Mouse (Mus musculus): ENCODE results near the gene Ehd2. TPM values are rescaled to one million over a fixed set of nuclear protein-coding genes. Genes with fewer than 3 reads are reported as not detected.

Ehd2 gene
- total RNA-seq (2015), result 0.07 and 0.27 TPM in 2 replicates
- 0.21 and 0.24 TPM in 2 replicates for total RNA-seq (2017)

- ATAC-seq (replicated peaks; ENCODE audit: poor library complexity), result peak; percentile 86
These were observed at the start of gene Ehd2 for GRCm38 (mm10) chr7:15967312-15967711. TSS of gene Ehd2 (minus strand) at chr7:15967567.

- ATAC-seq (replicated peaks; ENCODE audit: poor library complexity), result no peak
These were observed 48.0 kb upstream of the Ehd2 start for GRCm38 (mm10) chr7:16015384-16015783.

- ATAC-seq (replicated peaks; ENCODE audit: poor library complexity), result no peak
These were observed 47.3 kb upstream of the Ehd2 start for GRCm38 (mm10) chr7:16014521-16015175.

- ATAC-seq (replicated peaks; ENCODE audit: poor library complexity), result no peak
These were observed 46.4 kb upstream of the Ehd2 start for GRCm38 (mm10) chr7:16013722-16014275.

- ATAC-seq (replicated peaks; ENCODE audit: poor library complexity), result peak; percentile 67
These were observed 45.4 kb upstream of the Ehd2 start for GRCm38 (mm10) chr7:16012576-16013263.

- peak; percentile 69 for ATAC-seq (replicated peaks; ENCODE audit: poor library complexity)
These were observed 44.2 kb upstream of the Ehd2 start for GRCm38 (mm10) chr7:16011418-16012085.

- ATAC-seq (replicated peaks; ENCODE audit: poor library complexity), result 0 out of 2 replicates have a peak, but pooled peaks have one; percentile 18
These were observed 43.3 kb upstream of the Ehd2 start for GRCm38 (mm10) chr7:16010649-16011048.

GRCm38 (mm10) chr7:16009636-16010035 is 42.3 kb upstream of the Ehd2 start:
- no peak for ATAC-seq (replicated peaks; ENCODE audit: poor library complexity)

- ATAC-seq (replicated peaks; ENCODE audit: poor library complexity), result no peak
These were observed 37.7 kb upstream of the Ehd2 start for GRCm38 (mm10) chr7:16005020-16005419.

GRCm38 (mm10) chr7:16004177-16004856 is 37.0 kb upstream of the Ehd2 start:
- ATAC-seq (replicated peaks; ENCODE audit: poor library complexity), result no peak

GRCm38 (mm10) chr7:16003032-16003431 is 35.7 kb upstream of the Ehd2 start:
- peak; percentile 45 for ATAC-seq (replicated peaks; ENCODE audit: poor library complexity)

GRCm38 (mm10) chr7:16002171-16002570 is 34.8 kb upstream of the Ehd2 start:
- peak; percentile 83 for ATAC-seq (replicated peaks; ENCODE audit: poor library complexity)

GRCm38 (mm10) chr7:16001691-16002090 is 34.3 kb upstream of the Ehd2 start:
- ATAC-seq (replicated peaks; ENCODE audit: poor library complexity), result no peak; the same call in 1 of the 2 replicates

GRCm38 (mm10) chr7:15993789-15994188 is 26.4 kb upstream of the Ehd2 start:
- no peak for ATAC-seq (replicated peaks; ENCODE audit: poor library complexity)

- ATAC-seq (replicated peaks; ENCODE audit: poor library complexity), result no peak
These were observed 25.8 kb upstream of the Ehd2 start for GRCm38 (mm10) chr7:15993152-15993551.

GRCm38 (mm10) chr7:15991764-15992163 is 24.4 kb upstream of the Ehd2 start:
- ATAC-seq (replicated peaks; ENCODE audit: poor library complexity), result no peak

GRCm38 (mm10) chr7:15987661-15988356 is 20.4 kb upstream of the Ehd2 start:
- 0 out of 2 replicates have a peak, but pooled peaks have one; percentile 9 for ATAC-seq (replicated peaks; ENCODE audit: poor library complexity)

- peak; percentile 81 for ATAC-seq (replicated peaks; ENCODE audit: poor library complexity)
These were observed 15.5 kb upstream of the Ehd2 start for GRCm38 (mm10) chr7:15982729-15983407.

GRCm38 (mm10) chr7:15981538-15981937 is 14.2 kb upstream of the Ehd2 start:
- no peak for ATAC-seq (replicated peaks; ENCODE audit: poor library complexity)

GRCm38 (mm10) chr7:15980246-15980645 is 12.9 kb upstream of the Ehd2 start:
- ATAC-seq (replicated peaks; ENCODE audit: poor library complexity), result no peak

All from megakaryocyte progenitor cell, adult 5-6 weeks (primary cell).